Mouse (Mus musculus) gonadal fat pad, adult 2 months (tissue): Measurements from ENCODE around the gene Tlr9. TPM values are rescaled to one million over a fixed set of nuclear protein-coding genes. Genes with fewer than 3 reads are reported as not detected.

Experiments
- DNase-seq: peaks from one replicate; pipeline ENCODE4 v3.0.0-alpha.2; 2012; ENCODE audit warnings: low read depth
- polyA plus RNA-seq: library from polyadenylated mRNA; depleted of rRNA; stranded (reverse); fragments of >200 nt; gene quantifications from 2 replicates; pipeline ENCODE4 v1.2.3, GENCODE M21; 2012; rRNA removed

The Tlr9 gene
- polyA plus RNA-seq, 1 experiment, result 4.0 TPM

- no peak for DNase-seq
Observed at GRCm38 (mm10) chr9:106266936-106267657, 44.7 kb downstream of the Tlr9 start.

- no peak for DNase-seq
Observed at GRCm38 (mm10) chr9:106268421-106268820, 46.0 kb downstream of the Tlr9 start.

GRCm38 (mm10) chr9:106269076-106269788 is 46.8 kb downstream of the Tlr9 start:
- DNase-seq, result no peak

DNA sequence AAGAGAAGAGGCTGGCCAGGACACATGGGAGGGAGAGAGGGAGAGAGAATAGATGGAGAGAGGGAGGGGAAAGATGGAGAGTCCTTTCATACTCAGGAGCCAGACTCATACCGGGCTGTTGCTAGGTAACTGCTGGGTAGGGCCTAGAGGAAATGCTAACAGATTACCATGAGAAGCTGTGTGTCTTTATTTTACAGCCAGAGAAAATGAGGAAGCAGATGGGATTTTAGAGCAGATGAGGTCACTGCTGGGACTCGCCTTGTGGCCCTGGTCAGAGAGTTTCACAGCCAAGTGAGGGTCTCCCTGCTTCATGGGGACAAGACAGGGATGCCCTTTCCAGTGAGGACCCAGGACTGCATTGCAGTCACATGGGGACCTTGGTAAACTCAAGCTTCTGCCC is 47.5 kb downstream of the Tlr9 start:
- no peak for DNase-seq

DNA sequence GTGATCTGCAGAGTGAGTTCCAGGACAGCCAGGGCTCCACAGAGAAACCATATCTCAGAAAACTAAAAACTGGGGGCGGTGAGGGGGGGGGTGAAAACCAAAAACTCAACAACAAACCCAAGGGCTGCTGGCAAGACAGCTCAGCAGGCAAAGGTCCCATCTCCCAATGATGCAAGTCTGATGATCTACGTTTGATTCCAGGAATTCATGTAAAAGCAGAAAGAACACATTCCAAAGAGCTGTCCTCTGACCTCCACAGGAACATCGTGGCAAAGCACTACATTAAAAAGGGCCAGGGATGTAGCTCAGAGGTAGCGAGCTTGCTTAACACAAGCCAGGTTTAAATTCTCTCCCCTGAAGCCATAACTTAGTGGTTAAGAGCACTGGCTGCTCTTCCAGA is 48.3 kb downstream of the Tlr9 start:
- DNase-seq, result no peak

- DNase-seq, result no peak
Observed at GRCm38 (mm10) chr9:106272288-106272687, 49.9 kb downstream of the Tlr9 start.

GRCm38 (mm10) chr9:106273276-106273675 is 50.9 kb downstream of the Tlr9 start:
- no peak for DNase-seq

- DNase-seq, result no peak
Observed at GRCm38 (mm10) chr9:106273791-106274190, 51.4 kb downstream of the Tlr9 start.

DNA sequence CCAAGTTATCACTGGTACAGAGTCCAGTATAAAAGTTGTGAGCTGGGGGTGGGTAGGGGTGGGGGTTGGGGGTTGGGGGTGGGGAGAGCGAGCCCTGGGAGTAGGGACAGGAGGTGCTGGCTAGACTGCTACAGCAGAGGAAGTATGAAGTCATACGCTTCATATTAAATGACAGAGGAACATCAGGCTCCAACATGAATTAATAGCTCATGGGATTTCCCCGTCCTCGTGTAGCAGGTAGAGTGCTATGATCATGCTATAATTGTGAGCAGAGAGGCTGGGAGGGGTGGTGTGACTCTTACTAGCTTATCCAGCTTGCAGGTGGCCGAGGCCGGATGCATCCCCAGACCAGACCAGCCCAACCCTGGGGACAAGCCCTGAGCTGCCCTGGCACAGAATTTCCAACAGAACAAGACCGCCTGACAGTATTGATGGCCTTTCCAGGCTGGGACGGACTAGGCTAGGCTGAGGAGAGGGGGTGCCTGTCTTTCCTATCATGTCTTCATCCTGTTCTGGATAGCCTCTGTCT is 52.3 kb downstream of the Tlr9 start:
- no peak for DNase-seq

- DNase-seq, result no peak
Observed at GRCm38 (mm10) chr9:106275806-106276205, 53.4 kb downstream of the Tlr9 start.

Other genes with a start within 250 kb of the Tlr9 start
- 43.0 and 61.0 TPM in 2 replicates for gene Col6a4, start 125.8 kb upstream of the Tlr9 start, polyA plus RNA-seq
- 6.9 and 9.0 TPM in 2 replicates for gene Glyctk, start 64.5 kb upstream of the Tlr9 start, polyA plus RNA-seq
- 46.2 and 59.1 TPM in 2 replicates for gene Wdr82, start 51.7 kb upstream of the Tlr9 start, polyA plus RNA-seq
- 71.6 and 104 TPM in 2 replicates for gene Ppm1m, start 22.9 kb upstream of the Tlr9 start, polyA plus RNA-seq
- 41.8 and 55.0 TPM in 2 replicates for gene Twf2, start 19.5 kb upstream of the Tlr9 start, polyA plus RNA-seq
- 203 and 204 TPM in 2 replicates for gene Alas1, start 26.1 kb downstream of the Tlr9 start, polyA plus RNA-seq
- gene Poc1a, start 58.5 kb downstream of the Tlr9 start, polyA plus RNA-seq, result 5.4 and 5.6 TPM in 2 replicates
- 43.8 and 53.6 TPM in 2 replicates for gene Dusp7, start 146.0 kb downstream of the Tlr9 start, polyA plus RNA-seq
- 567 and 580 TPM in 2 replicates for gene Rpl29, start 206.9 kb downstream of the Tlr9 start, polyA plus RNA-seq
- gene Acy1, start 215.7 kb downstream of the Tlr9 start, polyA plus RNA-seq, result 14.1 and 18.7 TPM in 2 replicates
- 133 and 140 TPM in 2 replicates for gene Abhd14b, start 224.9 kb downstream of the Tlr9 start, polyA plus RNA-seq
- gene Abhd14a, start 225.1 kb downstream of the Tlr9 start, polyA plus RNA-seq, result 26.9 and 36.5 TPM in 2 replicates
- 51.1 and 53.6 TPM in 2 replicates for gene Pcbp4, start 230.7 kb downstream of the Tlr9 start, polyA plus RNA-seq
- gene Gpr62, start 243.3 kb downstream of the Tlr9 start, polyA plus RNA-seq, result 0.35 and 0.36 TPM in 2 replicates